Mouse (Mus musculus) stomach, postnatal 0 days (tissue): ENCODE measurements around the gene Rsbn1l.

Experiments used
- CTCF ChIP-seq: IDR thresholded peaks from 2 replicates; pipeline ENCODE4 v1.5.1; 2016; ENCODE audit warnings: antibody characterized with exemption, low read depth, mild to moderate bottlenecking, moderate library complexity
- EP300 ChIP-seq: optimal IDR thresholded peaks from 2 replicates; pipeline ENCODE3; 2016; ENCODE audit warnings: antibody characterized with exemption

GRCm38 (mm10) chr5:20950855-20951650, 5.1 kb downstream of the Rsbn1l start:
- TF ChIP-seq CTCF (no peak), EP300 (no peak)
